Mouse (Mus musculus) regulatory T cell (primary cell): ENCODE results near the gene Nkpd1.

Experiments
- in situ Hi-C: fragments of 300-600 bp; cut with MboI, MseI; formaldehyde crosslinking; loops from one replicate; pipeline ENCODE4 v1.15.1; 2025; ENCODE audit warnings: high pct_unique_total_duplicates

The Nkpd1 gene

GRCm38 (mm10) chr7:19543584-19543983 lies 25.9 kb downstream of the Nkpd1 start:
- in situ Hi-C loops = loop anchor here (5.0 kb wide), 1 partner anchor 96 kb away; no protein-coding TSS in a partner anchor

GRCm38 (mm10) chr7:19546007-19546406 lies 28.4 kb downstream of the Nkpd1 start:
- in situ Hi-C loops = no loop called here

GRCm38 (mm10) chr7:19547344-19547969 lies 29.8 kb downstream of the Nkpd1 start:
- in situ Hi-C loops = no loop called here

GRCm38 (mm10) chr7:19549394-19549793 lies 31.8 kb downstream of the Nkpd1 start:
- in situ Hi-C loops = no loop called here

- in situ Hi-C loops = no loop called here
Observed at GRCm38 (mm10) chr7:19551634-19552033, 34.0 kb downstream of the Nkpd1 start.

GRCm38 (mm10) chr7:19552443-19552842 lies 34.8 kb downstream of the Nkpd1 start:
- in situ Hi-C loops = no loop called here

- in situ Hi-C loops = no loop called here
Observed at GRCm38 (mm10) chr7:19554168-19554567, 36.5 kb downstream of the Nkpd1 start.

GRCm38 (mm10) chr7:19557086-19557485 lies 39.4 kb downstream of the Nkpd1 start:
- in situ Hi-C loops = no loop called here

GRCm38 (mm10) chr7:19557982-19558900 lies 40.6 kb downstream of the Nkpd1 start:
- in situ Hi-C loops = no loop called here

GRCm38 (mm10) chr7:19558965-19559364 lies 41.3 kb downstream of the Nkpd1 start:
- in situ Hi-C loops = no loop called here

- in situ Hi-C loops = no loop called here
Observed at GRCm38 (mm10) chr7:19560491-19561260, 43.0 kb downstream of the Nkpd1 start.

GRCm38 (mm10) chr7:19561431-19561764 lies 43.8 kb downstream of the Nkpd1 start:
- in situ Hi-C loops = no loop called here

- in situ Hi-C loops = no loop called here
Observed at GRCm38 (mm10) chr7:19561765-19562642, 44.4 kb downstream of the Nkpd1 start.

- in situ Hi-C loops = no loop called here
Observed at GRCm38 (mm10) chr7:19562643-19563410, 45.2 kb downstream of the Nkpd1 start, which contains the start of gene Ppp1r37. TSS of gene Ppp1r37 (minus strand) at chr7:19563076.

- in situ Hi-C loops = no loop called here
Observed at GRCm38 (mm10) chr7:19563884-19564283, 46.2 kb downstream of the Nkpd1 start.

GRCm38 (mm10) chr7:19564455-19564854 lies 46.8 kb downstream of the Nkpd1 start:
- in situ Hi-C loops = no loop called here

GRCm38 (mm10) chr7:19565803-19566202 lies 48.2 kb downstream of the Nkpd1 start:
- in situ Hi-C loops = no loop called here

GRCm38 (mm10) chr7:19567426-19567825 lies 49.8 kb downstream of the Nkpd1 start:
- in situ Hi-C loops = no loop called here

GRCm38 (mm10) chr7:19569647-19570046 lies 52.0 kb downstream of the Nkpd1 start:
- in situ Hi-C loops = no loop called here
